Mouse (Mus musculus) embryonic stem cell, embryonic (primary cell): ENCODE results near the gene Prss32.

ENCODE experiments used
- CTCF ChIA-PET, 4 experiments: fragments of 300-600 bp in 2 of 4; fragments of 350-600 bp in 2 of 4; sonication (Branson Sonifier 250); formaldehyde crosslinking; loops; one replicate each; lab custom pipeline; 2022; ENCODE audit warnings: inconsistent platforms in 2 of 4; lab: Charles Lee
- POLR2A ChIA-PET, 4 experiments: fragments of 300-600 bp in 2 of 4; fragments of 350-600 bp in 2 of 4; sonication (Branson Sonifier 250); formaldehyde crosslinking; loops; one replicate each; lab custom pipeline; 2022; ENCODE audit warnings: antibody characterized with exemption in 4 of 4, inconsistent platforms in 1 of 4; lab: Charles Lee

The Prss32 gene

DNA sequence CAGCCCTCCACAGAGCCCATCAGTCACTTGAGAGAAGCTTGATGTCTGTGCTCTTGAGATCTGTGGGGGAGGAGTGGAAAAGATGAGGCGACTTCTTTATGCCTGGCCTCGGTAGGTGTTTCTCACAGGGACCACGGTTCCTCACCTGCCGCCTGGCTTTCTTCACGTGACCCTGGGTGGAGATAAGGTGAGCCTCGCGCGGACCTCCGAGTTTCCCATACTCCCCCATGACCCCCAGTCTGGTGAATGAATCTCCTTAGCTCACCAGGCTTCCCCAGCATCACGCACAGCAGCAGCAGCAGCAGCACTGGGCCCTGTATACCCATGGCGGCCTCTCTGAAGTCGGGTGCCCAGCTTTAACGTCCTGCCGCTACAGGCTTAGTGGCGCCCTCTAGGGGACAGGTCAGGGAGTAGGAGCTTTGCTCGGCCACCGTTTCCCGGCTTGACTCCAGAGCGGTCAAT lies at the start of gene Prss32, which contains the start of gene Prss41:
Gene Prss32 (plus strand): TSS at position 44 of the 462 bp plus-strand sequence.
Gene Prss41 (minus strand): TSS at position 361 of the 462 bp plus-strand sequence.
- CTCF ChIA-PET = interaction anchor here (0.5 to 4.4 kb wide), 157 partner anchors 8 to 597 kb away, joined by 3 to 112 read pairs (median 4); partner anchors contain the start of genes Elob (in 4 of the 4), Prss33 (in 3 of the 4), Flywch2 (in 2 of the 4) and Pkmyt1 (in 2 of the 4)
- POLR2A ChIA-PET = interaction anchor here (0.6 to 7.4 kb wide), 60 partner anchors 10 to 611 kb away, joined by 3 to 81 read pairs (median 3); partner anchors contain the start of genes Elob (in 2 of the 4), Paqr4 (in 2 of the 4), Ccnf (in 1 of the 4) and Pkmyt1 (in 1 of the 4)

- POLR2A ChIA-PET = interaction anchor here in 3 of 4 experiments (0.6 to 2.5 kb wide), 9 partner anchors 9 to 248 kb away, joined by 3 to 18 read pairs (median 4); partner anchors contain the start of gene Flywch2 (in 1 of the 3)
- CTCF ChIA-PET = no interaction called here
Observed at GRCm38 (mm10) chr17:23795323-23795722, 48.3 kb upstream of the Prss32 start.

- POLR2A ChIA-PET = no interaction called here
- CTCF ChIA-PET = no interaction called here
Observed at GRCm38 (mm10) chr17:23797316-23797715, 46.3 kb upstream of the Prss32 start.

DNA sequence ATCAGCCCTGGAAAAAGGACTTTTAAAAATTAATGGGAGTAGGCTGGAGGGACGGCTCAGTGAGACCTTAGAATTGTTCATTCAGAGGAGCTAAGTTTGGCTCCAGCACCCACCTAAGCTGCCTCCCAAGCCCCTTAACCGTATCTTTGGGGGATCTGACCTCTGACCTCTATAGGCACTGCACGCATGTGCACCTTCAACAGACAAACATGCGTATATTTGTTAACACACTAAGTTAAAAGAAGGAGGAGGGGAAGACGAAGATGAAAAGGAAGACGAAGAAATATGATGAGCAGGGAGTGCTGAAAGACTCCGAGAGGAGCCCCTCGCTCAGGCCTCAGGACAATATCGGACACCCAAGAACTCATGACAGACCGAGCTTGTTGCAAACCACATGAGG lies 42.0 kb upstream of the Prss32 start:
- ChIA-PET CTCF (interaction anchor here in 3 of 4 experiments (0.5 to 1.8 kb wide), 7 partner anchors 11 to 42 kb away, joined by 3 to 13 read pairs (median 6); partner anchors contain the start of genes Elob (in 1 of the 3), Prss32 (in 1 of the 3), Prss41 (in 1 of the 3) and Srrm2 (in 1 of the 3)), POLR2A (interaction anchor here in 3 of 4 experiments (0.6 to 11.7 kb wide), 24 partner anchors 12 to 727 kb away, joined by 3 to 622 read pairs (median 8); partner anchors contain the start of genes Elob (in 2 of the 3), Flywch2 (in 2 of the 3), Srrm2 (in 2 of the 3) and Zscan10 (in 2 of the 3))

DNA sequence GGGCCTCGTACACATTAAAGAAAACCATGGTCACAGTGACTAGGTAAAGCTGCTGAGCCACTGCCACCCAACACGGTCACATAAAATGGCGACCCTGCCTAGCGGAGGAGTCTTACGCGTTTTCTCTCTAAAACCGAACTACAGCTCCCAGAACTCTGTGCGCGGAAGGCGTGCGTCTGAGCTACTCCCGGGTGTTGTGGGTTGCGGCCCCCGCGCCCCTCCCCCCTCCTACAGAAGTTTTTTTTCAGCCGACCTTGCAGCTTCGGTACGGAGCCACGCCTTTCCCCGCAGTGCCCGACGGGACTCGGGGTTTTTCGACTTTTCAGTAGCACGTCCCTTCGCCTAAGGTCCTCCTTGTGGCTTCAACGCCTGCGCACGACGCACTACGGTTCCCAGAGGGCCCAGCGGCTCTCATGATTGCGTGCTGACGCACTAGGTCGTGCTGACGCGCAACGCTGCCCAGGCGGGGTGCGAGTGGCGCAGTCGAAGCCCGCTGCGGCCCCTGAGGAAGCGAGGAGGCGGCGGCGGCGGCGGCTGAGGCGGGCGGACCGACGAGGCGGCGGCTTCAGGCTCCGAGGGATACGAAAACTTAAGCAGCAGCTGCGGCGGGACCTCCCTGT lies 40.8 kb upstream of the Prss32 start:
- POLR2A ChIA-PET = interaction anchor here (0.6 to 11.7 kb wide), 104 partner anchors 8 to 1282 kb away, joined by 3 to 622 read pairs (median 4); partner anchors contain the start of genes Elob (in 4 of the 4), Flywch1 (in 3 of the 4), Flywch2 (in 3 of the 4) and Prss32 (in 3 of the 4)
- CTCF ChIA-PET = interaction anchor here in 2 of 4 experiments (0.6 to 1.8 kb wide), 10 partner anchors 15 to 244 kb away, joined by 3 to 13 read pairs (median 4); partner anchors contain the start of genes Prss32 (in 2 of the 2), Prss41 (in 2 of the 2) and Elob (in 1 of the 2)

DNA sequence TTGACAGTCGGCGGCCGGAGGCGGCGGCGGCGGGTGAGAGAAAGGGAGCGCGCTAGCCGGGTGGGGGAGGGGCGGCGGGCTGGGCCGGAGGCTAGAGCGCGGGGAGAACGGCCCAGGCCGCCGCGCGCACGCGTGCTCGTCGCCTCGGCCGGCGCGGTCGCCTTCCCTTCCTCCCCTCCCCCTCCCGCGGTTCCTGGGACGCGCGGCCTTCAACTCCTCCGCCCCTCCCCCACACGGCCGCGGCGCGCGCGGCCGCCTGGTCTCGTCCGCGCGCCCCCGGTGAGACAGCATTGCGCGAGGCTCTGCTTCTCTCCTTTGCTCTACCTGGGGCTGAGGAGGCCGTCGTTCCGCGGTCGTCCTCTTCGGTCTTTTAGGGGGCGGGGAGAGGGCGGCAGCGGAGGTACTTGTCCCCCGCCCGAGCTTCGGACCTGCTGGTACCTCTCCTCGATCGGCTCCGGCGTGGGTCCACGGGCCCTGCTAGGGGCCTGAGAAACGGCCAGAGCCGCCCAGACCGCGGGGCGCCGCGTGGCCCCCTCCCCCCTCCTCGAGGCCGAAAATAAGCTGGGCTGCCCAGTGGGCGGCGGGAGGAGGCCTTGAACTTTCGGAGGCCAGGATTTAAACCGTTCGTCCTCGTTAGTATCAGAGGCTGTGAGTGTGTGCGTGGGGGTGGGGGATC lies 40.2 kb upstream of the Prss32 start:
- CTCF ChIA-PET = interaction anchor here in 2 of 4 experiments (0.6 to 1.8 kb wide), 10 partner anchors 16 to 231 kb away, joined by 3 to 13 read pairs (median 4); partner anchors contain the start of genes Prss32 (in 2 of the 2), Prss41 (in 2 of the 2) and Elob (in 1 of the 2)
- POLR2A ChIA-PET = interaction anchor here (0.6 to 11.7 kb wide), 87 partner anchors 7 to 937 kb away, joined by 3 to 622 read pairs (median 5); partner anchors contain the start of genes Elob (in 4 of the 4), Flywch1 (in 3 of the 4), Flywch2 (in 3 of the 4) and Prss32 (in 3 of the 4)

- POLR2A ChIA-PET = interaction anchor here in 3 of 4 experiments (0.7 to 11.7 kb wide), 26 partner anchors 8 to 226 kb away, joined by 3 to 622 read pairs (median 10); partner anchors contain the start of genes Elob (in 3 of the 3), Flywch2 (in 2 of the 3), Srrm2 (in 2 of the 3) and Flywch1 (in 1 of the 3)
- CTCF ChIA-PET = interaction anchor here in 1 of 4 experiments (0.7 to 1.5 kb wide), 2 partner anchors 25 to 30 kb away, joined by 3 to 4 read pairs; partner anchors contain the start of gene Elob
Observed at GRCm38 (mm10) chr17:23804426-23805085, 39.1 kb upstream of the Prss32 start.

DNA sequence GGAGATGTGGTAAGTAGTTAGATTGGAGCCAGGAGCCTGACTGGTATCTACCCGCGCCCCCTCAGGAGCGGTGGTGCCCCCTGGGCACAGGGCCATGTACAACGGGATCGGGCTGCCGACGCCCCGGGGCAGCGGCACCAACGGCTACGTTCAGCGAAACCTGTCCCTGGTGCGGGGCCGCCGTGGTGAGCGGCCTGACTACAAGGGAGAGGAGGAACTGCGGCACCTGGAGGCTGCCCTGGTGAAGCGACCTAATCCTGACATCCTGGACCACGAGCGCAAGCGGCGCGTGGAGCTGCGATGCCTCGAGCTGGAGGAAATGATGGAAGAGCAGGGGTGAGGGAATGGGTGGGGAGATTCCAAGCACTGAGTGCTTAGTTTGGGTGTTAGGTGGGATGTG lies 36.8 kb upstream of the Prss32 start:
- ChIA-PET CTCF (interaction anchor here (0.5 to 2.2 kb wide), 15 partner anchors 13 to 101 kb away, joined by 3 to 15 read pairs (median 3); partner anchors contain the start of genes Prss32 (in 2 of the 4), Prss41 (in 1 of the 4) and Srrm2 (in 1 of the 4)), POLR2A (interaction anchor here in 3 of 4 experiments (0.7 to 11.7 kb wide), 21 partner anchors 9 to 84 kb away, joined by 3 to 622 read pairs (median 4); partner anchors contain the start of genes Prss32 (in 2 of the 3), Prss41 (in 2 of the 3), 1520401A03Rik (in 1 of the 3) and Elob (in 1 of the 3))

DNA sequence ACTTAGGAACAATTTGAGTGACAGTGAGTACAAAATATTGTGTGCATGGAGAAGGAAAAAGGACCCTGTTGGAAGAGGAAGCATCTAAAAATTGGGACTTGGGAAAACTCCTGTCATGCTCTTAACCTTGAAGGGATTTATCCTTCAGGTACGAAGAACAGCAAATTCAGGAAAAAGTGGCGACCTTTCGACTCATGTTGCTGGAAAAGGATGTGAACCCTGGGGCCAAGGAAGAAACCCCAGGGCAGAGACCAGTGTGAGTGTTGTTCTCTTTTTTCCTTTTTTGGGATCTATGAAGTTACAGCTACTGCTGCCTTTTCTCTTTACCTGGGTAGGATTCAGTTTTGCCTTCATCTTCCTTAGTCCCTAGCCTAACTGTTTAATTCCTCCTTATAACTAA lies 35.7 kb upstream of the Prss32 start:
- POLR2A ChIA-PET = interaction anchor here in 2 of 4 experiments (0.5 to 11.7 kb wide), 14 partner anchors 8 to 73 kb away, joined by 3 to 622 read pairs (median 6); partner anchors contain the start of genes Elob (in 1 of the 2), Flywch1 (in 1 of the 2), Prss32 (in 1 of the 2) and Prss33 (in 1 of the 2)
- CTCF ChIA-PET = interaction anchor here in 1 of 4 experiments (0.9 kb wide), 1 partner anchor 34 kb away, joined by 3 read pairs; no protein-coding TSS in a partner anchor

DNA sequence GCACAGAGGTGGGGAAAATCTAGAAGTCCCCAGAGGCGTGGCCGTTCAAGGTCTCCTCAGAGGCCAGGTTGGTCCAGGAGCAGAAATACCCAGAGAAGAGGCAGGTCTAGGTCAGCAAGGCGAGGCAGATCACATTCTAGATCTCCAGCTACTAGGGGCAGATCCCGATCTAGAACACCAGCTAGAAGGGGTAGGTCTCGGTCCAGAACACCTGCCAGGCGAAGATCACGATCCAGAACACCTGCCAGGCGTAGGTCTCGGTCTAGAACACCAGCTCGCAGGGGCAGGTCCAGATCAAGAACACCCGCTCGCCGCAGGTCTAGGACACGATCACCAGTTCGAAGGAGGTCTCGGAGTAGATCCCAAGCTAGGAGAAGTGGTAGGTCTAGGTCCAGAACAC lies 28.0 kb upstream of the Prss32 start:
- CTCF ChIA-PET = interaction anchor here in 2 of 4 experiments (1.1 to 1.9 kb wide), 2 partner anchors 28 to 229 kb away, joined by 3 to 4 read pairs; partner anchors contain the start of genes Prss32 (in 1 of the 2) and Prss41 (in 1 of the 2)

GRCm38 (mm10) chr17:23818579-23818978 lies 25.1 kb upstream of the Prss32 start:
- CTCF ChIA-PET = no interaction called here
- POLR2A ChIA-PET = interaction anchor here in 3 of 4 experiments (0.8 to 27.3 kb wide), 5 partner anchors 8 to 25 kb away, joined by 3 to 622 read pairs (median 3); partner anchors contain the start of genes Elob (in 1 of the 3), Prss32 (in 1 of the 3) and Prss41 (in 1 of the 3)

More for the DNA sequence above, 28.0 kb upstream of the Prss32 start:
- POLR2A ChIA-PET = interaction anchor here in 2 of 4 experiments (0.9 to 27.3 kb wide), 12 partner anchors 8 to 42 kb away, joined by 3 to 622 read pairs (median 6); partner anchors contain the start of genes Elob (in 1 of the 2) and Srrm2 (in 1 of the 2)

DNA sequence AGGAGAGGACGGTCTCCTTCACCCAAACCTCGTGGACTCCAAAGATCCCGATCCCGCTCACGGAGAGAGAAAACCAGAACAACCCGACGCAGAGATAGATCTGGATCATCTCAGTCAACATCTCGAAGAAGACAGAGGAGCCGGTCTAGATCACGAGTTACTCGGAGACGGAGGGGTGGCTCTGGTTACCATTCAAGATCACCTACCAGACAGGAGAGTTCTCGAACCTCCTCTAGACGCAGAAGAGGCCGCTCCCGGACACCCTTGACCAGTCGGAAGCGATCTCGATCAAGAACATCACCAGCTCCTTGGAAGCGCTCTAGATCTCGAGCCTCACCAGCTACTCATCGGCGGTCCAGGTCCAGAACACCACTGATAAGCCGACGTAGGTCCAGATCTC lies 24.4 kb upstream of the Prss32 start:
- POLR2A ChIA-PET = interaction anchor here (0.6 to 27.3 kb wide), 9 partner anchors 3 to 25 kb away, joined by 3 to 622 read pairs (median 5); partner anchors contain the start of genes Elob (in 2 of the 4), Prss32 (in 1 of the 4) and Prss41 (in 1 of the 4)
- CTCF ChIA-PET = no interaction called here

DNA sequence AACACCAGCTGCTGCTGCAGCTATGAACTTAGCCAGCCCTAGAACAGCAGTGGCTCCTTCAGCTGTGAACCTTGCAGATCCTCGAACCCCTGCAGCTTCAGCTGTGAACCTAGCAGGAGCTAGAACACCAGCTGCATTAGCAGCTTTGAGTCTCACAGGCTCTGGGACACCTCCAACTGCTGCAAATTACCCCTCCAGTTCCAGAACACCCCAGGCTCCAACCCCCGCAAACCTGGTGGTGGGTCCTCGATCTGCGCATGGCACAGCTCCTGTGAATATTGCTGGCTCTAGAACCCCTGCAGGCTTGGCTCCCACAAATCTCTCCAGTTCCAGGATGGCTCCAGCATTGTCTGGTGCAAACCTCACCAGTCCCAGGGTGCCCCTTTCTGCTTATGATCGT lies 22.9 kb upstream of the Prss32 start:
- ChIA-PET CTCF (interaction anchor here in 2 of 4 experiments (0.5 to 1.3 kb wide), 2 partner anchors 13 to 50 kb away, joined by 3 to 4 read pairs; no protein-coding TSS in a partner anchor), POLR2A (interaction anchor here in 3 of 4 experiments (0.6 to 27.3 kb wide), 11 partner anchors 5 to 321 kb away, joined by 3 to 622 read pairs (median 7); partner anchors contain the start of genes Elob (in 2 of the 3) and Prss33 (in 2 of the 3))

- ChIA-PET POLR2A (interaction anchor here (0.6 to 27.3 kb wide), 17 partner anchors 5 to 51 kb away, joined by 3 to 622 read pairs (median 5); partner anchors contain the start of genes Prss32 (in 2 of the 4), Prss41 (in 2 of the 4), Elob (in 1 of the 4) and Flywch1 (in 1 of the 4)), CTCF (interaction anchor here in 2 of 4 experiments (1.0 to 1.7 kb wide), 2 partner anchors 22 to 34 kb away, joined by 4 to 6 read pairs; partner anchors contain the start of genes Prss32 (in 1 of the 2) and Prss41 (in 1 of the 2))
Observed at GRCm38 (mm10) chr17:23822094-23822493, 21.6 kb upstream of the Prss32 start.

- CTCF ChIA-PET = interaction anchor here in 1 of 4 experiments (1.7 kb wide), 1 partner anchor 21 kb away, joined by 6 read pairs; the partner anchor contains the start of genes Prss32 and Prss41
Observed at GRCm38 (mm10) chr17:23823018-23823417, 20.6 kb upstream of the Prss32 start.

More at GRCm38 (mm10) chr17:23823018-23823417, 20.6 kb upstream of the Prss32 start:
- POLR2A ChIA-PET = interaction anchor here in 3 of 4 experiments (0.6 to 27.3 kb wide), 9 partner anchors 7 to 52 kb away, joined by 3 to 622 read pairs (median 10); partner anchors contain the start of genes Flywch1 (in 1 of the 3) and Srrm2 (in 1 of the 3)
